Mouse (Mus musculus): ENCODE measurements around the gene Vps26a.
"Not testable (repeated sequence)": the region's sequence is repeated elsewhere in the genome, so short reads cannot be mapped to it uniquely, and the experiment has no call there.

Vps26a gene

DNA sequence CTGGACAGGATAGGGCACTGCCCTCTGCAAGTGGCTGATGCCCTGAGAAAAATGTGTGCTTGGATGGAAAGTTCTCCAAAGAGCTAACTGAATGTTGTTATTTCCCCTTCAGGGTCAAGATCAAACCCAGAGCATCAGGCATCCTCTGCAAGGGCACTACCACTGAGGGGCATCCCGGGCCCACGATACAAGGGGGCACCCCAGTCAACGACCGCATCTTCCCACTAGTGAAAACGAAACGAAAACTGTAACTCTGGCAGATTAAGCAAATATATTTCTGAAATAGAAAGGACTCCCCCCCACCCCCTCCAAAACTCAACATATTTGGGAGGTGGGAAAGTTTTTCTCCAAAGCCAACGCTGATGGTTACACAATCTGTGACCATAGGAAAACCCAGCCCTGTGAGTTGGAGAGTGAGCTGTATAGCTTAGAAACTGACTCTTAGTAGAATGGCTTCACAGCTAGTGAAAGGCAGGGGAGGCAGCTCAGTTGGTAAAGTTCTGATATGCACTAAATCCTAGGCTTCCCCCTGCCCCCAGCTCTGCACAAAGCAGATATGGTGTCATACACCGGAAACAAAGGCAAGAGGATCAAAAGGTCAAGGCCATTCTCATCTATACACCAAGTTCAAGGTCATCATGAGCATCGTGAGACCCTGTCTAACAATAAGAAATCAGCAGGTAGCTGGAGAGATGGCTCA, 14.5 kb upstream of the Vps26a start:
- in situ Hi-C loops (cut with MboI) = no loop called here

DNA sequence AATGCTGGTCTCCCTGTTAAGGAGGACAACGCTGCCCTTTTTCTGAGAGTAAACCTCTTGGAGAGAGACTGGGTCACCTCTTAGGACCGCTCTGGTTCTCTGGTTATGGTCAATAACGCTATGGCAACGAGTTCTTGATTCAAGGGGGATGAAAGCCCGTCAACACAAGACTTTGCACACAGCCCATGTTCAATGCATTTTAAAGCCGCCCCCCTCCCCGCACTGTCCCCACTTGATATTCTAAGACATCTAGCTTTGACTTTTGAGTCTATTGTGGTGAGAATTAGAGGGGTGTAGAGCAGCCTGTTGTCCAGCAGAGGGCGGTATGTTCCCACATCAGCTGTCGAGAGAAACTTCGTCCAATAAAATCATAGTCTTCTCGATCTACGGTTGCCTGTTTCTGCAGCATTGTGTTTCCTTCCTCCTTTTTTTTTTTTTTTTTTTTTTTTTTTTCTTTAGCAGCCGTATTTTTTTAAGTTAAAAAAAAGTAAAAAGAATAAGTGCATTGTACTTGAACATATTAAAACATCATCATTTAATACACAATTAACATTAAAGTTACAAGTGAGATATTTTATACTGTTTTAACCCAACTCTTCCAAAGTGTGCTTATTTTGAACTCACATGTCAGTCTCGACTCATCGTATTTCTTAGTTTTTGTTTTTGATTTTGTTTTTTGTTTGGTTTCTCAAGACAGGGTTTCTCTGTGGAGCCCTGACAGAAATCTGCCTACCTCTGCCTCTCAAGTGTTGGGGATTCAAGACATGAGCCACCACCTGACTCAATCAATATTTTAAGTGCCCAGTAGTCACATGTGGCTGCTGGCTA, 13.7 kb upstream of the Vps26a start:
- in situ Hi-C loops (cut with MboI) = no loop called here

DNA sequence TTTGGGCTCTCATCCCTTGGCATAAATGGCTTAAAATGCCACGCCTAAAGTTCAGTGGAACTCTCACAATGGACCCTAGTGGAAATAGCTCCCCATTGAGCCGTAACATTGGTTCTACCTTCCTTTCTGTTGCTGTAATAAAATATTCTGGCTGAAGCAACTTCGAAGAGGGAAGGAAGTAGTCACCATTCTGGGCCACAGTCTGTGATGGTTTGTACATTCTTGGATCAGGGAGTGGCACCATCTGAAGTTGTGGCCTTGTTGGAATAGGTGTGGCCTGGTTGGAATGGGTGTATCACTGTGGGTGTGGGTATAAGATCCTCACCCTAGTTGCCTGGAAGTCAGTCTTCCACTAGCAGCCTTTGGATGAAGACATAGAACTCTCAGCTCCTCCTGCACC, 5.1 kb upstream of the Vps26a start:
- in situ Hi-C loops (cut with MboI) = not testable (repeated sequence)

DNA sequence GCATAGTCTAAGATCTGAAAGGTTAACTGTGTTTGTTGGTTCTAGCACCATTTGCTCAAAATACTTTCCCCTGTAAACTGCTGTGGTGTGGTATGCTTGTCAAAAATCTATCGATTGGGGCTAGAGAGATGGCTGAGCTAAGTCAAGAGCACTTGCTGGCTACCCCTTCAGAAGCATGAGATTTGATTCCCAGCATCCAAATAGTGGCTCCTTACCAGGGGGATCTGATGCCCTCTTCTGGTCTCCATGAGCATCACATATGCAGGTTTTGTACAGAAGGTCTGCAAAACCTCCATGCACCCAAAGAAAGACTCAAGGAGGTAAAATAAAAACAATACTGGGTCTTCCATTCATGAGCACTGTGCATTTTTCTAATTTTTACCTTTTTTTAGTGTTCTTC, 1.7 kb upstream of the Vps26a start:
- in situ Hi-C loops (cut with MboI) = no loop called here

DNA sequence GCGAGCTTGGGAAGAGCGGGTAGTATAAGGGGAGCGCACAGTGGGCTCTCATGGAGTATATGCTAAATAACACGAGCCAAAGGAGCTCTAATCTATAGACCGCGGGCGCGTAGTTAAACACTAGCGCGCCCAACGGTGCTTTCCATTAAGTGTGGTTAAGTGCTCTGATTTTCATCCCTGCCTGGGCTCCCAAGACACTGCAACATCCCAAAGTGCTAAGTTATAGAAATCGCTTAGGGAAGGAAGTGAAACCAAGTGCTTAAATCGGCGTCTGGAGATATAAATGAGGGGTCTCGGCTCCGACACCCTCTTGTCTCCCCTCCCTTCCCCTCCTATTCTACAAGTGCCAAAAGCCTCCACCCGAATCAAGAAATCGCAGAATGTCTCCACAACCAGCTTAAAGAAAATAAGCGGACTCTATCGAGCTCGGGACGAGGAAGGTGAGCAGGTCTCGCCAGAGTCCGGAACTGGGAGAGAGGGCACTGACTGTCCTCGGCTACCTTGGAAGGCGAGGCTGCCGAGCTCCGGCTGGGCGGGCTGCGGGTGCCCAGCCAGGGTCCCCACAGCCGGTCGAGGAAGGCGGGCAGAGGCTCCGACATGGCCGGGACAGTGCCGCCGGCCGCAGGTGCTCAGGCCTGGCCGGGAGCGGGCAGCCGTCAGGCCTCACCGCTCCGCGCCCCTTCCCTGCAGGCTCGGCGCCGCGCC, 575 bp downstream of the Vps26a start:
- in situ Hi-C loops (cut with MboI) = no loop called here

GRCm38 (mm10) chr10:62481108-62481852, 5.3 kb downstream of the Vps26a start:
- in situ Hi-C loops (cut with MboI) = no loop called here

GRCm38 (mm10) chr10:62476980-62477379, 9.6 kb downstream of the Vps26a start:
- in situ Hi-C loops (cut with MboI) = no loop called here

DNA sequence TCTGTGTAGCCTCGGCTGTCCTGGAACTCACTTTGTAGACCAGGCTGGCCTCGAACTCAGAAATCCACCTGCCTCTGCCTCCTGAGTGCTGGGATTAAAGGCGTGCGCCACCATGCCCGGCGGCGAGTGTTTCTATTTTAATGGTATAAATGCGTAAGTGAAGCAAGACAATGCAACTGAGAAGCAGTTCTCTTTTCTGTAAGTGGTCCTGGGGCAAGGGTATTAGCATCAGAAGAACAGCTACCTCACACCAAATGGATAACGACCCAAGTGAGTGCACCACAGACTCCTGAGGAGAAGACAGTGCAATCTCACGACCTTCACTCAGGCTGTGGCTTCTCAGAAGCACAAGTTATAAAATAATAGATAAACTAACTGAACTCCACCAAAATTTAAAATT, 11.7 kb downstream of the Vps26a start:
- in situ Hi-C loops (cut with MboI) = no loop called here

GRCm38 (mm10) chr10:62471105-62471504, 15.5 kb downstream of the Vps26a start:
- in situ Hi-C loops (cut with MboI) = no loop called here

GRCm38 (mm10) chr10:62469736-62470135, 16.9 kb downstream of the Vps26a start:
- in situ Hi-C loops (cut with MboI) = no loop called here

DNA sequence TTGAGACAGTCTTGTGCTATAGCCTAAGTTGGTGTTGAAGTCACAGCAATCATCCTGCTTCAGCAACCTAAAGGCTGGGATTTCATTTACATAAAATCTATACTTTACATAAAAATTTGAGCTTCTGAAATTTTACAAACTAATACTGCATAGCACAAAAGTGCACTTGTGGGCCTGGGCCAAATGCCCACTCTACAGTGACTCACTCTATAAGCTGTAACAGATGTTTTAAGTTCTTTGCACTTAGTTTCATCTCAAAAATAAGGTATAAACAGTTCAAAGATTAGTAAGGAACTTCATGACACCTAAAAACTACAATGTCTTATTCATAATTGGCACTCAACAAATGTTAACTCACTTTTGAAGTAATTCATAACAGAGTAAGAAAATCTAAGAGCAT, 25.3 kb downstream of the Vps26a start:
- in situ Hi-C loops (cut with MboI) = no loop called here

GRCm38 (mm10) chr10:62452001-62452400, 34.6 kb downstream of the Vps26a start:
- in situ Hi-C loops (cut with MboI) = not testable (repeated sequence)

DNA sequence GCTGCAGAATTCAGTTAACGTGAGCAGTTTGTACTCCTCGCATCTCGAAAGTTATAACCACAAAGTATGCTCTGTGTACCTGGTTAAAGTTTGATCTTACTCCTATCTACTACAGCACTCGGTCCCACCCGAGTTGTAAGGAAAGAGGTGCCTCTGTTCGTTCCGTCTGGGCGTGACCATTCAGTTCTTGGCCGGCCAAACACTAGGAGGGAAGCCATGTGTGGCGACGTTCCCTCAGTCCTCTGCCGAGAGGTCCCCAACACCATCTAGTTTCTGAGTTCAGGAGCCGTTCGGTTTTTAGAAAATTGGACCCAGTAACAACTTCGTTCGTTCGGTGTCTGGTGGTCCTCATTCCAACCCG, 36.3 kb downstream of the Vps26a start:
- in situ Hi-C loops (cut with MboI) = no loop called here

DNA sequence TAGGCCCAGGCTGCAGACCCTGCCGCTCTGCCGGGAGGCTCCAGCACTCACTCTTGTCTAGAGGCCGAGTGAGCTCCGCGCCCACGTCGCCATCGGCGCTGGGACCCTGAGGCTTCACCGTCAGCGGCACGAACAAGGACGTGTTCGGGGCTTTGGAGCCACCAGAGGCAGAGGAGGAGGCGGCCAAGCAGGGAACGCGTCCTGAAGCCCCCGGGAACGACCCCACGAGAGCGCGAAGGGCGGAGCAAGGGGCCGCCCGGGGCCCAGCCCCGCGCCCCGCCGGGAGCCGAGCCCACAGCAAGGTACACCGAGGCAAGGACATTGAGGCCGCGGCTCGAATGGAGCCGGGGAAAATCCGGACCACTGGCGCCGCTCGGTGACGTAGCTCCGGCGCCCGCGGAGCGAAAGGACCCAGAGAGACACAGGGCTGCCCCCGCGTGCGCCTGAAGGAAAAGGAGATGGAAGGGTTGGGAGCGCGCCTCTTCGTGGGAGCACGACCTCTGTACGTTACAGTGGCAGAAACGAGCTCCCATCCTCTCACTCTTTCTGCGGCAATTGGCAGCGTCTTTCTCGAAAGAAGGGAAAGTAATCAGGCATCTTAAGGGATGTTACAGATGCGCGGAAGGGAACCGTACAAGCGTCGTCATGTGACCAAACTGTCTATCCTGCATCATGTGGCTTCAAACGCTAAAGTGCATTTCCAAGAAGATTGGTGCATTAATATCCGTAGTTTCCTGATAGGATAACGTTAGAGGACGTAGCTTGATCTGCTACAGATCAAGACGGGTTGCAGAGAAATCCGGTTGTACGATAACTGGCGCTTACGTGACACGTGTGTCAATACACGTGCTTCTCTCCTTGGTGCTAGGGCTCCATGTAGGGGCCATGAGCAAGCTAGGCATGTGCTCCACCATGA, 37.0 kb downstream of the Vps26a start, which contains the start of the genes 4930507D05Rik and Supv3l1:
4930507D05Rik (plus strand) TSS at position 126 of the 916 bp plus-strand sequence.
Supv3l1 (minus strand) TSS at position 375 of the 916 bp plus-strand sequence.
- in situ Hi-C loops (cut with MboI) = no loop called here

DNA sequence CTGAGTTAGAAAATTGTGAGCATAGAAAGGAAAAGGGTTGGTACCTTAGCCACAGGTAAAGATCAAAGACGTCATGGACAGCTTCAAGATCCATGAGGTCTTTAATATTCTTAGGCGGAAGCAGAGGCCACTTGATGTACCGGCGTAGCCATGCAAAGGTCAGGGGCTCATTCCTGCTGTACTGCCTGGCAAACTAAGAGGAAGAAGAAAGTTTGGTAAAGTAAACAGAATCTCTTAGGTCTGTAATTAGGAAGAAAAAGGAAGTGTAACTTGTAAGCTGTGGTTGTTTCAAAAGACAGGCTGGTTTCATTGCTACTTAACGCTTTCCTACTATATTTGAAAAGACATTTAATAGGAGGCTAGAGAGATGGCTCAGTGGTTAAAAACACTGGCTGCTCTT, 56.2 kb downstream of the Vps26a start:
- in situ Hi-C loops (cut with MboI) = no loop called here

- in situ Hi-C loops (cut with MboI) = no loop called here
These were observed 61.3 kb downstream of the Vps26a start for GRCm38 (mm10) chr10:62425081-62425871.

DNA sequence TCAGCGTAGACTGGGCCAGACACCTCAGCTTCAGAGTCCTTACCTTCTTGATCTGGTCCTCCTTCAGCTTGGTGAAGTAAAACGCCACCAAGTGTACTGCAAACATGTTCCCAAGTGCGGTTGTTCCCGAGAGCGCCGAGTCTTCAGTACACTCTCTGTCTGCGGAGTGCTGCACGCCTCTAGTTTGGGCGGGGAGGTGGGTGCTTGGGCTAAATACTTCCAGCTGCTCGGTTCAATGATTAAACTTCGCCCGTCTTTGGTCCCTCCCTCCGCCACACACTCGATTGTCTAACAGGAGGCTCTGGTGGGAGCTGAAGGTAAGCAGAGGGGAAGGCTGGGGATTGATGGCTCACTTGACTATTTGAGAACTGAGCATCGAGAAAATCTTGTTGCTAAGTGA, 64.3 kb downstream of the Vps26a start, which contains the start of gene Hkdc1:
Hkdc1 (minus strand) TSS at position 237 of the 400 bp plus-strand sequence.
- in situ Hi-C loops (cut with MboI) = no loop called here

GRCm38 (mm10) chr10:62421127-62421526, 65.5 kb downstream of the Vps26a start:
- in situ Hi-C loops (cut with MboI) = no loop called here

DNA sequence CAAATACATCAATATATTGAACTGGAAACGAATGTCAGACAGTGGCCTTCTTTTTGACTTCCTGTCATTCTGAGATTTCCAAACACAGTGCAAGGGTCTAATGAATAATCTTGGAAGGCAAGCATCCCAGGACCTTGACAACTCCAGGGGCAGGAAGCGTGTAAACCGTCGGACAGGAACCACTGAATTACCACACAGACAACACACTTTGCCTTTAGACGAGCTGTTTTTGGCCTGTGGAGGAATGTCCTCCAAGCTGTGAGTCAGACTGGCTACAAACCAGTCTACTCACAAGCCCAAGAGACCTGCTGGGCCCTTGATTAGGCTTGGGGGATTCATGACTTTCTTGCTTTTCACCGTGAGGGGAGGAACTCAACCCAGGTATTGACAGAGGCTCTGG, 66.2 kb downstream of the Vps26a start:
- in situ Hi-C loops (cut with MboI) = no loop called here

DNA sequence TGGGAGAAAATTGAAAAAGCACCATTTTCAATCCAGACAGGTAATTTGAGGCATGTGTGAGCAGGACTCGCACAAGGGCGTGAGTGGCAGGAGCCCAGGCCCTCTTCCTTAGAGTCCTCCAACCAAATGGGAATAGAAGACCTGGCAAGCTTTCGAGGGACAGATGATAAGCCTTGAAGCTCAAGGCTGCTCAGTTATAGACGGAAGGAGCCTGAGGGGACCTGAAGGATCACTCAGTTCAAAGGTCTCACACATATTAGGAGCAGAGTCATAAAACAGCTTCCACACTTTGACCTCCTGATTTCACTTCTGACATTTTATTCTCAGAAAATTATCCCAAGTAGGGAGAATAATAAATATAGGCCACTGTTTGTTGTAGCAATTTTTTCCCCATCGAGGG, 67.2 kb downstream of the Vps26a start:
- in situ Hi-C loops (cut with MboI) = no loop called here

Measured in mature B cell (primary cell).